In the genomic region with DNA sequence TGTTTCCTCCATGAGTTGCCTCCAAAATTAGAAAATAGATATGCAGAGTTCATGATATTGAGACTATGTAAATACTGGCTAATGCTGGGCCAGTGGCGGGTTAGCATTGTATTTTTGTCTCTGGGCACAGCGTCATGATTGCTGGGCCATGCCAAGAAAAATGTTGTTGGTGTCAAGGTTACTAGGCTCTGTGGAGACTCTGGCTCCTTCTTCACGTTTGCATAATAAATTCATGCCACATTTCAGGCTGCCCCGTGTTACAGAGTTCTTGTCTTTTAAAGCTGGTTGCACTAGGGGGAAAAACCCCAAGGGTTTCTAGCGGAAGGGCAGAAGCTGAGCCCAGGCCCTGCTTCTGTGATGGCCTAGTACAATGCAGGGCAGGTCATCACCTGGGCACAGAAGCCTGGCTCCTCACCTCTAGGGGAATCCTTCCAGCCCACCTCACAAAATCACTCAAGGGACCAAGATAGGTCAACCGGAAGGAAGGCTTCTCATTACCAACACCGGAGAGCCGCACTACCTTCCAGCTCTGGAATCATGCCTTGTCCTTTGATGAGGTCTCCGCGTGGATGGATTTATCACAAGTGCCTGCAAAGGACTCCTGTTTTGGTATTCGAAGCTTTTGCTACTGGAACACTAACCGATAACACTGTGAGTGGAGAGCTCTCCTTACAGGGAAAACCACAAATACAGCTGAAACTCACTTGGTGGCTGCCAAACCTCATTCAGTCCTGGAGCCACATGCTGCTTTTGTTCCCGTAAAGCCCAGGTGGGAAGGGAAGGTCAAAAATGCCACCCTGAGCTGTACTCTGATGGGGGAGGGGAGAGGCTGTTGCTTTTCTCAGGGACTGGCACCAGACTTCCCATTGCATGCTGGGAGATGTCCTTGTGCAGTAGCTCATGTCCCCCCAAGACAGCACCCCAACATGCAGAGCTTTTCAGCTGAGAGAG, we compare ENCODE assay signal across 10 mouse cellular contexts. TPM values are rescaled to one million over a fixed set of nuclear protein-coding genes. Genes with fewer than 3 reads are reported as not detected.
DNase-seq lines count a peak whose midpoint lies in the region; ATAC-seq lines count a peak whose summit lies in the region.
"Had no signal": no experiment of that assay in that cellular context is flagged by ENCODE, and none has a peak within 500 bp of the region (broad histone marks: within the 10 kb centered on the region; RNA-seq: fewer than 3 reads in every experiment).

No protein-coding gene starts in this region.

- H3K9ac ChIP-seq in heart, embryonic 15.5 days: peak overlapping the region; percentile 34
- H3K9ac ChIP-seq: limb, embryonic 15.5 days had no signal

- WGBS in heart, embryonic 15.5 days: 35% methylated on average over 13 of the region's 13 CpGs

- H3K27me3 ChIP-seq in heart, embryonic 15.5 days: no peaks in the 10 kb centered on the region

- no peaks in the 10 kb centered on the region for H3K9me3 ChIP-seq in heart, embryonic 15.5 days (replicated peaks)
- H3K9me3 ChIP-seq: limb, embryonic 15.5 days had no signal

- peaks cover 20% of the 10 kb centered on the region for H3K4me1 ChIP-seq in heart, embryonic 15.5 days (replicated peaks)

- ATAC-seq in heart, embryonic 15.5 days (replicated peaks; ENCODE audit: insufficient number of reproducible peaks, insufficient read depth, low FRiP score, low read depth): peak; percentile 57

- intact Hi-C loops in gastrocnemius, postnatal 14 days (cut with DNase I; ENCODE audit: low total_unique reads): loop anchor here (5.0 to 10.0 kb wide), 3 partner anchors 187 to 565 kb away; no protein-coding TSS in a partner anchor

- peak; percentile 29 to 77 for DNase-seq in adrenal gland, adult (ENCODE audit: inconsistent age in 2 of 2, low spot score in 1 of 2)
- no peak for DNase-seq in adrenal gland, postnatal 10 days
- peak; percentile 39 to 40 for DNase-seq in cerebellum, postnatal 14 days
- DNase-seq in lung, postnatal 10 days: peak; percentile 16
- DNase-seq in gastrocnemius, postnatal 14 days: no peak
- DNase-seq in right cerebral cortex, postnatal 36 days (ENCODE audit: low spot score in 2 of 2): no peak
- DNase-seq in ovary, postnatal 10 days (ENCODE audit: low spot score): no peak

- H3K27ac ChIP-seq in heart, embryonic 15.5 days: peak overlapping the region; percentile 99
- H3K27ac ChIP-seq: limb, embryonic 15.5 days had no signal

- H3K4me3 ChIP-seq in heart, embryonic 15.5 days: 0 out of 2 replicates have a peak overlapping the region, but pooled peaks have one; percentile 6
- H3K4me3 ChIP-seq: erythroblast, embryonic 14.5 days; limb, embryonic 15.5 days had no signal

- no peaks in the 10 kb centered on the region for H3K36me3 ChIP-seq in heart, embryonic 15.5 days
- H3K36me3 ChIP-seq: limb, embryonic 15.5 days had no signal

- peak overlapping the region; percentile 48 for H3K4me2 ChIP-seq in heart, embryonic 15.5 days
- H3K4me2 ChIP-seq: limb, embryonic 15.5 days had no signal

RNA-seq across cellular contexts. Expression of a gene that starts 27.1 kb away (rescaled TPM):
- total RNA-seq in adrenal gland, postnatal 10 days (2021): 10 to 100 TPM; 18.0 to 22.1 TPM
- polyA plus RNA-seq in heart, embryonic 15.5 days (2015; fragmentation: Nextera tagmentation; extraction: Ambion mirVana): 60.4 and 64.6 TPM in 2 replicates
- 10 to 100 TPM; 19.8 to 20.8 TPM for total RNA-seq in gastrocnemius, postnatal 14 days (2021)

Comparison
In these comparisons a context has a peak if more than half of its experiments do, and no peak if none do; other contexts are left out.
1. DNase-seq: peak in adrenal gland, adult (2 of 2), cerebellum, postnatal 14 days (2 of 2) and lung, postnatal 10 days (single experiment); none in adrenal gland, postnatal 10 days (single experiment), gastrocnemius, postnatal 14 days (single experiment), right cerebral cortex, postnatal 36 days (0 of 2) and ovary, postnatal 10 days (single experiment).